Mouse (Mus musculus): Measurements from ENCODE around the gene Foxp1. TPM values are rescaled to one million over a fixed set of nuclear protein-coding genes. Genes with fewer than 3 reads are reported as not detected.

The Foxp1 gene
- polyA plus RNA-seq, 2 experiments = 7.9 to 10.6 TPM

DNA sequence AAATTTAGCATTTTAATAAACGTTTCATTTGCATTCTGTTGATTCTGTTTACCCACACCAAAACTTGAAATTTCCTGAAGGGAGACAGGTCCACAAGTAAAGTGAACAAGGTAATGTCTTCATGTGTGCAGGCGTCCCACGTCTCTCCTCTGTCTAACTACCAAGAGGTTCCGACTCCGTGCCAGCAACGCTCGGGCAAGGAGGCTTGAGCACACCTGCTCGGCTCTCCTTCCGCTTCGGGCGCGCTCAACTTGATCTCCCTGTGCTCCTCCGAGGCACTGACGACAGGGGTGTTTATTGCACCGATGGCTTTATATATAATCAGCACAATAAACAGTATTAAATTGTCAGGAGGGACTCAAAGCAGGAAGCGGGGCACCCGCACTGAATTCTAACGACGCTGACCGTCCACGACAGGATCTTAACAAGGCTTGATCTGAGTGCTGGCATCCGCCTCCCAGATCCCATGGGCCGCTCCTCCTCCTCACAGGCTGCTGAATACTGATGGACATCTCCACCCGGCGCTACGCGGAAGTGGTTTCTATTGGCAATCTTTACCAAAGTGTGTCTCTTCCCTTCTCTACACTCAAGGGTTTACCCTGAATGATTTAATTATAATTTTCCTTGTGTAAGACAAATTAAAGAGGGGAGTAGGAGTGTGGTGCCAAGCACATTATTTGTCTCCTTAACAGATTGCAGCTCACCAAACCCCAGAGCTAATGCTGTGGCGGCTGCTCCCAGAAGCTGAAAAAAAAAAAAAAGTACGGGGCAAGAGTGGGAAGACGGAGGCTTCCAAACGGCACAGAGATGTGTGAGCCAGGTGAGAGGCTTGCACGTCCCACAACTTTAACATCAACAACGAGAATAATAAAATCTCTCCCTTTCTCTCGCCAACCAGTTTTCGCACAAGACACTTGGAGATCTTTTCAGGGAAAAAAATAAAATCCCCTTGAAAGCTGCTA is 523.3 kb downstream of the Foxp1 start:
- H3K4me2 ChIP-seq (ENCODE audit: low read depth) = no peak overlapping the region
- DNase-seq (ENCODE audit: low read depth in 3 of 3, low spot score in 3 of 3) = no peak
- no peak for ATAC-seq (ENCODE audit: insufficient read depth)

DNA sequence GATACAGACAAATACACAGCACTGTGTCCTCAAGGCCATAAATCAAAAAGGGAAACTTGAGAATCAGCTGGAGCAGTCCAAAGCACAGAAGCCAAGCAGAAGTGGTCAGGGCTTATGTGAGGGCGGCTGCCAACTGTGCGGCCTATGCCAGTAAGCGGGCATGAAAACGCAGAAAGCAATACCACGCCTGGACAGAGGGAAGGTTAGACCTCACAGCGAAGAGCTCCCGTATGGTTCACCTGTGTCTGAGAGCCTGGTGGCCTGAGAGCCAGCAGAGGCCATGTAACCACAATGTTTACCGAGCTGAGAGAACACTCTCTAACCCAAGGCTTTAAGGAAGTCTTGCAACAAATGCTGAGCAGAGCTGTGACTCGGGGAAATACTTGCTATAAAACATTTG is 524.8 kb downstream of the Foxp1 start:
- DNase-seq (ENCODE audit: low read depth in 3 of 3, low spot score in 3 of 3) = no peak

More for the DNA sequence above, 523.3 kb downstream of the Foxp1 start:
- H3K27me3 ChIP-seq (ENCODE audit: control insufficient read depth, insufficient read depth, low read length) = no peaks in the 10 kb centered on the region
- 83% methylated on average over 35 of the region's 35 CpGs for WGBS (ENCODE audit: insufficient replicate concordance)
- no peak overlapping the region for H3K9ac ChIP-seq (replicated peaks)
- no peaks in the 10 kb centered on the region for H3K4me1 ChIP-seq (replicated peaks; ENCODE audit: control insufficient read depth in 2 of 2, insufficient read depth in 2 of 2, low read length in 1 of 2)
- no peak overlapping the region for H3K27ac ChIP-seq
- no peak overlapping the region for H3K4me3 ChIP-seq (ENCODE audit: insufficient read depth in 1 of 2, low read depth in 2 of 2, low read length in 2 of 2)
- no peaks in the 10 kb centered on the region for H3K9me3 ChIP-seq (ENCODE audit: control insufficient read depth, low read length)
- TF ChIP-seq CTCF (IDR thresholded peaks at IDR 0.05; ENCODE audit: low read depth) = no peak
- 0 out of 2 replicates have a peak, but pooled peaks cover 2% of the 10 kb centered on the region for H3K36me3 ChIP-seq (replicated peaks; ENCODE audit: control insufficient read depth, insufficient read depth, low read depth)

DNA sequence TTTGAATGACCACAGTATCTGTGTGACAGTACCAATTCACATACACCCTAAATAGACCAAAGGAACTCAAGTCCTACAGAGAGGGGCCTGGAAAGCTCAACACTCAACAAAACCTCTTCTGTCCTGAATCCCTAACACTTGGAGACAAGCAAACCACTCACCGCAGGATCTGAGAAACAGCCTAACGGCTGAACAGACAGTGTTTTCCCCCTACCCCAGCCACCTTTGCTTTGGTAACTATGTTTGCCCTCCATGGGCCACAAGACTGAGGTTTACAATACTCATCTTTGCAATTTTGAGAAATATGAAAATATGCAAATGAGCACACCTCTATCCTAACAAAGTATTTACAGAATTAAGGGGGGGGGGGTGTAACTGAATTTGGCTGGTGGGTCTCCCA is 525.7 kb downstream of the Foxp1 start:
- H3K4me3 ChIP-seq (ENCODE audit: insufficient read depth in 1 of 2, low read depth in 2 of 2, low read length in 2 of 2) = no peak overlapping the region
- H3K9me3 ChIP-seq (ENCODE audit: control insufficient read depth, low read length) = no peaks in the 10 kb centered on the region
- H3K27me3 ChIP-seq (ENCODE audit: control insufficient read depth, insufficient read depth, low read length) = no peaks in the 10 kb centered on the region
- H3K4me1 ChIP-seq (replicated peaks; ENCODE audit: control insufficient read depth in 2 of 2, insufficient read depth in 2 of 2, low read length in 1 of 2) = peaks cover 0 to 9% of the 10 kb centered on the region in 2 experiments; a peak in 2 of 4 replicates
- H3K4me2 ChIP-seq (ENCODE audit: low read depth) = no peak overlapping the region
- no peak for TF ChIP-seq EP300 (IDR thresholded peaks at IDR 0.05; ENCODE audit: low read depth)
- no peak for TF ChIP-seq CTCF (IDR thresholded peaks at IDR 0.05; ENCODE audit: low read depth)
- no peak for DNase-seq (ENCODE audit: low read depth in 3 of 3, low spot score in 3 of 3)
- no peak overlapping the region for H3K9ac ChIP-seq (replicated peaks)
- no peak for ATAC-seq (ENCODE audit: insufficient read depth)
- WGBS (ENCODE audit: insufficient replicate concordance) = 84% methylated on average over 2 of the region's 2 CpGs
- no peak overlapping the region for H3K27ac ChIP-seq
- H3K36me3 ChIP-seq (replicated peaks; ENCODE audit: control insufficient read depth, insufficient read depth, low read depth) = no peaks in the 10 kb centered on the region

More for the DNA sequence above, 524.8 kb downstream of the Foxp1 start:
- no peak overlapping the region for H3K4me2 ChIP-seq (ENCODE audit: low read depth)
- no peak overlapping the region for H3K9ac ChIP-seq (replicated peaks)
- no peaks in the 10 kb centered on the region for H3K27me3 ChIP-seq (ENCODE audit: control insufficient read depth, insufficient read depth, low read length)
- no peak overlapping the region for H3K27ac ChIP-seq
- ATAC-seq (ENCODE audit: insufficient read depth) = no peak
- 64% methylated on average over 9 of the region's 9 CpGs for WGBS (ENCODE audit: insufficient replicate concordance)
- TF ChIP-seq EP300 (IDR thresholded peaks at IDR 0.05; ENCODE audit: low read depth) = no peak
- TF ChIP-seq CTCF (IDR thresholded peaks at IDR 0.05; ENCODE audit: low read depth) = no peak
- H3K4me3 ChIP-seq (ENCODE audit: insufficient read depth in 1 of 2, low read depth in 2 of 2, low read length in 2 of 2) = no peak overlapping the region
- peaks cover 0 to 5% of the 10 kb centered on the region in 2 experiments; a peak in 2 of 4 replicates for H3K4me1 ChIP-seq (replicated peaks; ENCODE audit: control insufficient read depth in 2 of 2, insufficient read depth in 2 of 2, low read length in 1 of 2)
- no peaks in the 10 kb centered on the region for H3K36me3 ChIP-seq (replicated peaks; ENCODE audit: control insufficient read depth, insufficient read depth, low read depth)
- H3K9me3 ChIP-seq (ENCODE audit: control insufficient read depth, low read length) = no peaks in the 10 kb centered on the region

DNA sequence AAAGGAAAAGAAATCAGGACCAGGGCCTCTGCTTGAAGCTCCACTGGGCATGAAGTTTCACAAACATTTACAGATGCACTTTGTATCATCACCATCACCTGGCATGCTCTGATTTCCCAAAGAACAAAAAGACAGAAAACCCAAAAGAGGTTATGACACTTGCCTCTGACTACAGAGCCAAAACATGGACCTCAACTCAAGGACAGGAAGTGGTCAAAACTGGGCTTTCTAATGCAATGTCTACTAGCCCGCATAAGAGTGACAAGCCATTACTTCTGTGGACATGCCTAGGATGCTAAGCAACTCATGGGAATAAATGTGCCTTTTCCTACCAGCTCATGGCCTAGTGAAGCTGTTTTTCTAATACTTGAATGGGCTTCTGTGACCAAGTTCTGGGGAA is 526.2 kb downstream of the Foxp1 start:
- H3K9me3 ChIP-seq (ENCODE audit: control insufficient read depth, low read length) = no peaks in the 10 kb centered on the region
- no peak for ATAC-seq (ENCODE audit: insufficient read depth)
- H3K27me3 ChIP-seq (ENCODE audit: control insufficient read depth, insufficient read depth, low read length) = no peaks in the 10 kb centered on the region
- H3K4me1 ChIP-seq (replicated peaks; ENCODE audit: control insufficient read depth in 2 of 2, insufficient read depth in 2 of 2, low read length in 1 of 2) = peaks cover 0 to 12% of the 10 kb centered on the region in 2 experiments; a peak in 2 of 4 replicates
- WGBS (ENCODE audit: insufficient replicate concordance) = 55% methylated on average over 1 of the region's 1 CpGs
- no peak overlapping the region for H3K4me2 ChIP-seq (ENCODE audit: low read depth)
- no peak for TF ChIP-seq EP300 (IDR thresholded peaks at IDR 0.05; ENCODE audit: low read depth)
- H3K27ac ChIP-seq = no peak overlapping the region
- H3K4me3 ChIP-seq (ENCODE audit: insufficient read depth in 1 of 2, low read depth in 2 of 2, low read length in 2 of 2) = no peak overlapping the region
- no peaks in the 10 kb centered on the region for H3K36me3 ChIP-seq (replicated peaks; ENCODE audit: control insufficient read depth, insufficient read depth, low read depth)
- H3K9ac ChIP-seq (replicated peaks) = no peak overlapping the region
- no peak for DNase-seq (ENCODE audit: low read depth in 3 of 3, low spot score in 3 of 3)

DNA sequence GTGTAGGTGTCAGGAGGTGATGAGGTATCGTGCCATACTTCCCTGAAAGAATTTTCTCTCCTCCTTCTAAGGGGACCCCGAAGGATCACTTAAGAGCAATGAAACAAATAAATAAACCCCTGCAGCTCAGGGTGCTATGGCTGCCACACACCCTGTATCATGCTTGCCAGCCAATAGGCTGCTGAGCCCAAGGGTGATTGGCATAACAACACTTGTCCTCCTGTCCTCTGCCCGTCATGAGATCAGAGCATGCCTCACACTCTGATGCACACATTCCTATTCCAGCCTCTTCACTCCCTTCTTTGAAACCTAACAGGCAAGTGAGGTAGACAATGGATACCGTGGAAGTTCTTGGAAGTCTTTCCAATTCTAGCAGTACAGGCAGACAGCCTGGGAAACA is 526.8 kb downstream of the Foxp1 start:
- Histone ChIP-seq H3K27ac (no peak overlapping the region), H3K9ac (replicated peaks) (no peak overlapping the region), H3K9me3 (ENCODE audit: control insufficient read depth, low read length) (no peaks in the 10 kb centered on the region), H3K4me3 (ENCODE audit: insufficient read depth in 1 of 2, low read depth in 2 of 2, low read length in 2 of 2) (no peak overlapping the region), H3K4me2 (ENCODE audit: low read depth) (no peak overlapping the region), H3K27me3 (ENCODE audit: control insufficient read depth, insufficient read depth, low read length) (no peaks in the 10 kb centered on the region), H3K4me1 (replicated peaks; ENCODE audit: control insufficient read depth in 2 of 2, insufficient read depth in 2 of 2, low read length in 1 of 2) (peaks cover 0 to 13% of the 10 kb centered on the region in 2 experiments; a peak in 2 of 4 replicates), H3K36me3 (replicated peaks; ENCODE audit: control insufficient read depth, insufficient read depth, low read depth) (no peaks in the 10 kb centered on the region)
- no peak for ATAC-seq (ENCODE audit: insufficient read depth)
- DNase-seq (ENCODE audit: low read depth in 3 of 3, low spot score in 3 of 3) = no peak
- no peak for TF ChIP-seq EP300 (IDR thresholded peaks at IDR 0.05; ENCODE audit: low read depth)
- TF ChIP-seq CTCF (IDR thresholded peaks at IDR 0.05; ENCODE audit: low read depth) = no peak
- WGBS (ENCODE audit: insufficient replicate concordance) = 68% methylated on average over 4 of the region's 4 CpGs
